Mouse (Mus musculus): ENCODE results near the gene Kalrn. TPM values are rescaled to one million over a fixed set of nuclear protein-coding genes. Genes with fewer than 3 reads are reported as not detected.

The Kalrn gene
- total and polyA plus RNA-seq, 2 experiments from 2014 or later, result 19.4 to 44.5 TPM

GRCm38 (mm10) chr16:34579671-34580326 lies 6.5 kb upstream of the Kalrn start:
- no peaks in the 10 kb centered on the region for H3K4me1 ChIP-seq (ENCODE audit: control insufficient read depth, insufficient read depth)
- no peak for ATAC-seq (ENCODE audit: insufficient read depth, low read depth)
- H3K4me3 ChIP-seq (ENCODE audit: low read depth, low read length), result no peak overlapping the region

GRCm38 (mm10) chr16:34573856-34574491 lies 642 bp upstream of the Kalrn start:
- DNase-seq (ENCODE audit: low spot score) (no peak), ATAC-seq (ENCODE audit: insufficient read depth, low read depth) (peak; percentile 67)
- 2% methylated on average over 31 of the region's 42 CpGs for WGBS

More at GRCm38 (mm10) chr16:34579671-34580326, 6.5 kb upstream of the Kalrn start:
- no peak overlapping the region for H3K9ac ChIP-seq (replicated peaks; ENCODE audit: low read depth, low read length)
- H3K4me2 ChIP-seq (ENCODE audit: low read depth, low read length), result no peak overlapping the region
- 0 out of 2 replicates have a peak, but pooled peaks cover 3% of the 10 kb centered on the region for H3K27me3 ChIP-seq (ENCODE audit: control insufficient read depth, insufficient read depth, low read length)
- no peaks in the 10 kb centered on the region for H3K36me3 ChIP-seq (replicated peaks; ENCODE audit: control insufficient read depth, insufficient read depth, low read length)
- H3K27ac ChIP-seq (ENCODE audit: low read depth), result no peak overlapping the region
- TF ChIP-seq EP300 (IDR thresholded peaks at IDR 0.05; ENCODE audit: low read depth), result no peak
- no peak for TF ChIP-seq CTCF (IDR thresholded peaks at IDR 0.05; ENCODE audit: low read depth)
- WGBS, result 90% methylated on average over 4 of the region's 4 CpGs
- DNase-seq (ENCODE audit: low spot score), result no peak
- peaks cover 8% of the 10 kb centered on the region; the same call in 1 of the 2 replicates for H3K9me3 ChIP-seq (replicated peaks; ENCODE audit: control insufficient read depth, low read length)

GRCm38 (mm10) chr16:34572406-34573150 lies 754 bp downstream of the Kalrn start:
- H3K27ac ChIP-seq (ENCODE audit: low read depth), result 0 out of 2 replicates have a peak overlapping the region, but pooled peaks have one; percentile 45
- no peaks in the 10 kb centered on the region for H3K36me3 ChIP-seq (replicated peaks; ENCODE audit: control insufficient read depth, insufficient read depth, low read length)
- peaks cover 11% of the 10 kb centered on the region; the same call in 1 of the 2 replicates for H3K27me3 ChIP-seq (ENCODE audit: control insufficient read depth, insufficient read depth, low read length)
- peak overlapping the region; percentile 92 for H3K4me2 ChIP-seq (ENCODE audit: low read depth, low read length)
- H3K4me3 ChIP-seq (ENCODE audit: low read depth, low read length), result peak overlapping the region; percentile 63
- ATAC-seq (ENCODE audit: insufficient read depth, low read depth), result peak; percentile 4; the same call in 1 of the 2 replicates
- H3K9me3 ChIP-seq (replicated peaks; ENCODE audit: control insufficient read depth, low read length), result peaks cover 2% of the 10 kb centered on the region; the same call in 1 of the 2 replicates
- peak; percentile 10 for DNase-seq (ENCODE audit: low spot score)
- H3K9ac ChIP-seq (replicated peaks; ENCODE audit: low read depth, low read length), result peak overlapping the region; percentile 74
- TF ChIP-seq EP300 (IDR thresholded peaks at IDR 0.05; ENCODE audit: low read depth), result no peak
- no peak for TF ChIP-seq CTCF (IDR thresholded peaks at IDR 0.05; ENCODE audit: low read depth)
- 0 out of 2 replicates have a peak, but pooled peaks cover 5% of the 10 kb centered on the region for H3K4me1 ChIP-seq (ENCODE audit: control insufficient read depth, insufficient read depth)
- 0% methylated on average over 61 of the region's 61 CpGs for WGBS

More at GRCm38 (mm10) chr16:34573856-34574491, 642 bp upstream of the Kalrn start:
- Histone ChIP-seq H3K36me3 (replicated peaks; ENCODE audit: control insufficient read depth, insufficient read depth, low read length) (no peaks in the 10 kb centered on the region), H3K4me1 (ENCODE audit: control insufficient read depth, insufficient read depth) (0 out of 2 replicates have a peak, but pooled peaks cover 5% of the 10 kb centered on the region), H3K27ac (ENCODE audit: low read depth) (peak overlapping the region; percentile 72), H3K4me3 (ENCODE audit: low read depth, low read length) (peak overlapping the region; percentile 63), H3K9ac (replicated peaks; ENCODE audit: low read depth, low read length) (peak overlapping the region; percentile 74), H3K27me3 (ENCODE audit: control insufficient read depth, insufficient read depth, low read length) (peaks cover 11% of the 10 kb centered on the region; the same call in 1 of the 2 replicates), H3K4me2 (ENCODE audit: low read depth, low read length) (peak overlapping the region; percentile 92), H3K9me3 (replicated peaks; ENCODE audit: control insufficient read depth, low read length) (peaks cover 8% of the 10 kb centered on the region; the same call in 1 of the 2 replicates)
- TF ChIP-seq EP300 (IDR thresholded peaks at IDR 0.05; ENCODE audit: low read depth) (no peak), CTCF (IDR thresholded peaks at IDR 0.05; ENCODE audit: low read depth) (no peak)

GRCm38 (mm10) chr16:34571931-34572405 lies 1.4 kb downstream of the Kalrn start:
- no peak overlapping the region for H3K9ac ChIP-seq (replicated peaks; ENCODE audit: low read depth, low read length)
- WGBS, result 5% methylated on average over 10 of the region's 10 CpGs
- no peak overlapping the region for H3K27ac ChIP-seq (ENCODE audit: low read depth)
- ATAC-seq (ENCODE audit: insufficient read depth, low read depth) (no peak), DNase-seq (ENCODE audit: low spot score) (no peak)
- H3K4me2 ChIP-seq (ENCODE audit: low read depth, low read length), result peak overlapping the region; percentile 92
- no peaks in the 10 kb centered on the region for H3K36me3 ChIP-seq (replicated peaks; ENCODE audit: control insufficient read depth, insufficient read depth, low read length)
- H3K4me3 ChIP-seq (ENCODE audit: low read depth, low read length), result peak overlapping the region; percentile 63
- no peak for TF ChIP-seq EP300 (IDR thresholded peaks at IDR 0.05; ENCODE audit: low read depth)
- no peak for TF ChIP-seq CTCF (IDR thresholded peaks at IDR 0.05; ENCODE audit: low read depth)
- H3K9me3 ChIP-seq (replicated peaks; ENCODE audit: control insufficient read depth, low read length), result no peaks in the 10 kb centered on the region
- 0 out of 2 replicates have a peak, but pooled peaks cover 5% of the 10 kb centered on the region for H3K4me1 ChIP-seq (ENCODE audit: control insufficient read depth, insufficient read depth)
- H3K27me3 ChIP-seq (ENCODE audit: control insufficient read depth, insufficient read depth, low read length), result peaks cover 11% of the 10 kb centered on the region; the same call in 1 of the 2 replicates

- Histone ChIP-seq H3K9me3 (replicated peaks; ENCODE audit: control insufficient read depth, low read length) (no peaks in the 10 kb centered on the region), H3K4me3 (ENCODE audit: low read depth, low read length) (no peak overlapping the region), H3K27ac (ENCODE audit: low read depth) (no peak overlapping the region), H3K4me2 (ENCODE audit: low read depth, low read length) (no peak overlapping the region), H3K9ac (replicated peaks; ENCODE audit: low read depth, low read length) (no peak overlapping the region), H3K36me3 (replicated peaks; ENCODE audit: control insufficient read depth, insufficient read depth, low read length) (no peaks in the 10 kb centered on the region), H3K27me3 (ENCODE audit: control insufficient read depth, insufficient read depth, low read length) (peaks cover 9% of the 10 kb centered on the region; the same call in 1 of the 2 replicates), H3K4me1 (ENCODE audit: control insufficient read depth, insufficient read depth) (0 out of 2 replicates have a peak, but pooled peaks cover 5% of the 10 kb centered on the region)
- ATAC-seq (ENCODE audit: insufficient read depth, low read depth) (no peak), DNase-seq (ENCODE audit: low spot score) (no peak)
- TF ChIP-seq EP300 (IDR thresholded peaks at IDR 0.05; ENCODE audit: low read depth) (no peak), CTCF (IDR thresholded peaks at IDR 0.05; ENCODE audit: low read depth) (no peak)
- WGBS, result 52% methylated on average over 2 of the region's 2 CpGs
Measured at GRCm38 (mm10) chr16:34569897-34570296, 3.4 kb downstream of the Kalrn start.

All from heart, postnatal 0 days (tissue).